Mouse (Mus musculus): ENCODE data around the gene Dnaja2. TPM values are rescaled to one million over a fixed set of nuclear protein-coding genes. Genes with fewer than 3 reads are reported as not detected.
A peak's percentile ranks its signal among the peaks of the same experiment; 100 is the strongest.

Gene Dnaja2
- polyA plus RNA-seq, 1 experiment from 2014 or later = 212 TPM

GRCm38 (mm10) chr8:85534163-85534562, 21.0 kb downstream of the Dnaja2 start:
- WGBS = 85% methylated on average over 1 of the region's 1 CpGs

GRCm38 (mm10) chr8:85533434-85533833, 21.7 kb downstream of the Dnaja2 start:
- peaks cover 69% of the 10 kb centered on the region for H3K36me3 ChIP-seq (replicated peaks)
- H3K9me3 ChIP-seq = no peaks in the 10 kb centered on the region
- DNase-seq (ENCODE audit: low spot score) = no peak
- 92% methylated on average over 2 of the region's 2 CpGs for WGBS
- H3K4me3 ChIP-seq = no peak overlapping the region
- no peaks in the 10 kb centered on the region for H3K27me3 ChIP-seq (replicated peaks; ENCODE audit: low read depth, poor library complexity, severe bottlenecking)
- H3K4me1 ChIP-seq = no peaks in the 10 kb centered on the region
- H3K27ac ChIP-seq (replicated peaks) = no peak overlapping the region

More at GRCm38 (mm10) chr8:85534163-85534562, 21.0 kb downstream of the Dnaja2 start:
- Histone ChIP-seq H3K36me3 (replicated peaks) (peaks cover 77% of the 10 kb centered on the region), H3K4me3 (no peak overlapping the region), H3K4me1 (no peaks in the 10 kb centered on the region), H3K27me3 (replicated peaks; ENCODE audit: low read depth, poor library complexity, severe bottlenecking) (no peaks in the 10 kb centered on the region), H3K27ac (replicated peaks) (no peak overlapping the region), H3K9me3 (no peaks in the 10 kb centered on the region)
- no peak for DNase-seq (ENCODE audit: low spot score)

- Histone ChIP-seq H3K9me3 (no peaks in the 10 kb centered on the region), H3K4me3 (no peak overlapping the region), H3K4me1 (no peaks in the 10 kb centered on the region), H3K27me3 (replicated peaks; ENCODE audit: low read depth, poor library complexity, severe bottlenecking) (no peaks in the 10 kb centered on the region), H3K27ac (replicated peaks) (no peak overlapping the region), H3K36me3 (replicated peaks) (peaks cover 63% of the 10 kb centered on the region)
- WGBS = 84% methylated on average over 4 of the region's 4 CpGs
- DNase-seq (ENCODE audit: low spot score) = no peak
These were observed 22.3 kb downstream of the Dnaja2 start for GRCm38 (mm10) chr8:85532843-85533242.

- Histone ChIP-seq H3K27ac (replicated peaks) (no peak overlapping the region), H3K27me3 (replicated peaks; ENCODE audit: low read depth, poor library complexity, severe bottlenecking) (no peaks in the 10 kb centered on the region)
- WGBS = 90% methylated on average over 3 of the region's 3 CpGs
These were observed 23.7 kb downstream of the Dnaja2 start for GRCm38 (mm10) chr8:85531471-85531870.

GRCm38 (mm10) chr8:85530717-85531116, 24.4 kb downstream of the Dnaja2 start:
- Histone ChIP-seq H3K27me3 (replicated peaks; ENCODE audit: low read depth, poor library complexity, severe bottlenecking) (no peaks in the 10 kb centered on the region), H3K27ac (replicated peaks) (no peak overlapping the region), H3K9me3 (no peaks in the 10 kb centered on the region), H3K36me3 (replicated peaks) (peaks cover 53% of the 10 kb centered on the region), H3K4me1 (no peaks in the 10 kb centered on the region), H3K4me3 (no peak overlapping the region)
- 88% methylated on average over 1 of the region's 1 CpGs for WGBS
- no peak for DNase-seq (ENCODE audit: low spot score)

More at GRCm38 (mm10) chr8:85531471-85531870, 23.7 kb downstream of the Dnaja2 start:
- H3K36me3 ChIP-seq (replicated peaks) = peaks cover 53% of the 10 kb centered on the region
- no peak for DNase-seq (ENCODE audit: low spot score)
- H3K4me3 ChIP-seq = no peak overlapping the region
- H3K9me3 ChIP-seq = no peaks in the 10 kb centered on the region
- no peaks in the 10 kb centered on the region for H3K4me1 ChIP-seq

GRCm38 (mm10) chr8:85528959-85529358, 26.2 kb downstream of the Dnaja2 start:
- H3K4me1 ChIP-seq = no peaks in the 10 kb centered on the region
- 87% methylated on average over 3 of the region's 3 CpGs for WGBS
- no peak overlapping the region for H3K4me3 ChIP-seq
- H3K27me3 ChIP-seq (replicated peaks; ENCODE audit: low read depth, poor library complexity, severe bottlenecking) = no peaks in the 10 kb centered on the region
- no peak overlapping the region for H3K27ac ChIP-seq (replicated peaks)
- DNase-seq (ENCODE audit: low spot score) = no peak
- no peaks in the 10 kb centered on the region for H3K9me3 ChIP-seq
- H3K36me3 ChIP-seq (replicated peaks) = peaks cover 53% of the 10 kb centered on the region

GRCm38 (mm10) chr8:85526105-85526504, 29.0 kb downstream of the Dnaja2 start:
- Histone ChIP-seq H3K27ac (replicated peaks) (no peak overlapping the region), H3K9me3 (no peaks in the 10 kb centered on the region), H3K36me3 (replicated peaks) (peaks cover 66% of the 10 kb centered on the region), H3K4me1 (no peaks in the 10 kb centered on the region), H3K4me3 (no peak overlapping the region), H3K27me3 (replicated peaks; ENCODE audit: low read depth, poor library complexity, severe bottlenecking) (no peaks in the 10 kb centered on the region)
- peak; percentile 53 for DNase-seq (ENCODE audit: low spot score)
- WGBS = 32% methylated on average over 6 of the region's 6 CpGs

- Histone ChIP-seq H3K27ac (replicated peaks) (no peak overlapping the region), H3K27me3 (replicated peaks; ENCODE audit: low read depth, poor library complexity, severe bottlenecking) (no peaks in the 10 kb centered on the region), H3K36me3 (replicated peaks) (peaks cover 76% of the 10 kb centered on the region), H3K4me3 (no peak overlapping the region), H3K9me3 (no peaks in the 10 kb centered on the region), H3K4me1 (no peaks in the 10 kb centered on the region)
- DNase-seq (ENCODE audit: low spot score) = no peak
- 96% methylated on average over 7 of the region's 7 CpGs for WGBS
These were observed 31.1 kb downstream of the Dnaja2 start for GRCm38 (mm10) chr8:85524086-85524485.

- H3K27me3 ChIP-seq (replicated peaks; ENCODE audit: low read depth, poor library complexity, severe bottlenecking) = no peaks in the 10 kb centered on the region
- H3K27ac ChIP-seq (replicated peaks) = no peak overlapping the region
- no peak for DNase-seq (ENCODE audit: low spot score)
- H3K4me3 ChIP-seq = no peak overlapping the region
- H3K9me3 ChIP-seq = no peaks in the 10 kb centered on the region
- 90% methylated on average over 8 of the region's 8 CpGs for WGBS
- H3K36me3 ChIP-seq (replicated peaks) = peaks cover 98% of the 10 kb centered on the region
- no peaks in the 10 kb centered on the region for H3K4me1 ChIP-seq
These were observed 33.8 kb downstream of the Dnaja2 start for GRCm38 (mm10) chr8:85521332-85521731.

GRCm38 (mm10) chr8:85520586-85520985, 34.6 kb downstream of the Dnaja2 start:
- H3K36me3 ChIP-seq (replicated peaks) = peaks cover 98% of the 10 kb centered on the region
- no peak overlapping the region for H3K4me3 ChIP-seq
- no peak for DNase-seq (ENCODE audit: low spot score)
- no peaks in the 10 kb centered on the region for H3K27me3 ChIP-seq (replicated peaks; ENCODE audit: low read depth, poor library complexity, severe bottlenecking)
- H3K27ac ChIP-seq (replicated peaks) = no peak overlapping the region
- 93% methylated on average over 4 of the region's 4 CpGs for WGBS
- H3K9me3 ChIP-seq = no peaks in the 10 kb centered on the region
- no peaks in the 10 kb centered on the region for H3K4me1 ChIP-seq

- Histone ChIP-seq H3K4me1 (no peaks in the 10 kb centered on the region), H3K27me3 (replicated peaks; ENCODE audit: low read depth, poor library complexity, severe bottlenecking) (no peaks in the 10 kb centered on the region), H3K4me3 (no peak overlapping the region), H3K27ac (replicated peaks) (no peak overlapping the region), H3K9me3 (no peaks in the 10 kb centered on the region), H3K36me3 (replicated peaks) (peaks cover 98% of the 10 kb centered on the region)
- 91% methylated on average over 10 of the region's 10 CpGs for WGBS
- DNase-seq (ENCODE audit: low spot score) = no peak
These were observed 37.2 kb downstream of the Dnaja2 start for GRCm38 (mm10) chr8:85517956-85518355.

GRCm38 (mm10) chr8:85517336-85517735, 37.8 kb downstream of the Dnaja2 start:
- Histone ChIP-seq H3K27ac (replicated peaks) (no peak overlapping the region), H3K36me3 (replicated peaks) (peaks cover 96% of the 10 kb centered on the region), H3K4me1 (no peaks in the 10 kb centered on the region), H3K4me3 (no peak overlapping the region), H3K27me3 (replicated peaks; ENCODE audit: low read depth, poor library complexity, severe bottlenecking) (no peaks in the 10 kb centered on the region), H3K9me3 (no peaks in the 10 kb centered on the region)
- DNase-seq (ENCODE audit: low spot score) = no peak
- 85% methylated on average over 4 of the region's 4 CpGs for WGBS

GRCm38 (mm10) chr8:85515391-85515790, 39.8 kb downstream of the Dnaja2 start:
- Histone ChIP-seq H3K4me1 (no peaks in the 10 kb centered on the region), H3K27ac (replicated peaks) (no peak overlapping the region), H3K4me3 (no peak overlapping the region), H3K9me3 (no peaks in the 10 kb centered on the region), H3K27me3 (replicated peaks; ENCODE audit: low read depth, poor library complexity, severe bottlenecking) (no peaks in the 10 kb centered on the region), H3K36me3 (replicated peaks) (peaks cover 96% of the 10 kb centered on the region)
- DNase-seq (ENCODE audit: low spot score) = no peak
- WGBS = 67% methylated on average over 7 of the region's 7 CpGs

- Histone ChIP-seq H3K4me1 (no peaks in the 10 kb centered on the region), H3K4me3 (no peak overlapping the region), H3K27ac (replicated peaks) (no peak overlapping the region), H3K9me3 (no peaks in the 10 kb centered on the region), H3K27me3 (replicated peaks; ENCODE audit: low read depth, poor library complexity, severe bottlenecking) (no peaks in the 10 kb centered on the region), H3K36me3 (replicated peaks) (peaks cover 98% of the 10 kb centered on the region)
- WGBS = 90% methylated on average over 4 of the region's 4 CpGs
- no peak for DNase-seq (ENCODE audit: low spot score)
These were observed 41.9 kb downstream of the Dnaja2 start for GRCm38 (mm10) chr8:85513283-85513682.
